In the genomic region with DNA sequence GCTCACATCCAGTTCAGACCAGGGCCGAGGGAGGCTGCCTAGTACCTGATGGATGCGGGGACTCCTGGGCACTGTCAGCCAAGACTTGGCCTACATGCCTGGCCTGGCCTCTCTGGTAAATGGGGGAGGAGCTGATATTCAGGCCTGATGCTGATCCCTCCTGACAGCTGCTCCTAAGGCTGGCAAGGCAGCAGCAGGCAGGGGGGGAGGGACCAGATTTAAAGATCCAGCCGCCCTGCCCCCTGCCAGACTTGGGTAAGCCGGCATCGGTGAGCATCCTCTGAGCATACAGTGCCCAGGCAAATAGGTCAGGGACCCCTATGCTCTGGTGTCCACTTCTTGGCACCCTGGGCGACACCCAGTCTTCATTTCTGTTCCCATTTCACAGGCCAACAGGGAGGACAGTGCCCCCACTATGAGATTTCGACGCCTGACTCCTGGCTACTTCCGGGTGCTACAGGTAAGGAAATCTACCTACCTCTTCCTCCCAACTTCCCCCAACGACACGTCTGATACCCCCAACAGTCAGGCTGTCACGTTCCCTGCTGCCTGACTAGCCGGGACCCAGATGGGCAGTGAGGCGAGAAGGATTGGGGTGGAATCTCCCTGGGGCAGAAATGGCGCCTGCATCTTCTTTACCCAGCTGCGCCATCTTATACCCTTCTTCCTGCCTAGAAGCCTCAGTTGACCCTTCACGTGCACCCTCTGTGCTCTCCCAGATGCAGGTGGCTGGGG, we compare ENCODE assay signal across 9 mouse cellular contexts. TPM values are rescaled to one million over a fixed set of nuclear protein-coding genes. Genes with fewer than 3 reads are reported as not detected.
DNase-seq lines count a peak whose midpoint lies in the region; ATAC-seq and TF ChIP-seq lines count a peak whose summit lies in the region.
"Had no signal": no experiment of that assay in that cellular context is flagged by ENCODE, and none has a peak within 500 bp of the region (broad histone marks: within the 10 kb centered on the region; RNA-seq: fewer than 3 reads in every experiment).

E130218I03Rik (plus strand) TSS at position 147 of the 735 bp plus-strand sequence.

- H3K4me3 ChIP-seq in lung, embryonic 15.5 days: peak within 1 kb of the TSS; percentile 80
- H3K4me3 ChIP-seq in forebrain, embryonic 10.5 days: peak within 1 kb of the TSS; percentile 97
- H3K4me3 ChIP-seq in limb, embryonic 14.5 days (replicated peaks; ENCODE audit: low read length): peak within 1 kb of the TSS; percentile 76

- DNase-seq in lung, postnatal 4 days: no peak
- DNase-seq in forebrain, embryonic 10.5 days (ENCODE audit: extremely low spot score, low spot score): no peak
- DNase-seq in limb, embryonic 14.5 days (ENCODE audit: low spot score): no peak
- peak; percentile 45 for DNase-seq in skeletal muscle tissue, adult 2 months (ENCODE audit: low read depth, low spot score)
- DNase-seq in urinary bladder, postnatal 36 days (ENCODE audit: low spot score in 2 of 2): no peak
- DNase-seq in left cerebral cortex, adult 8-10 months (ENCODE audit: low spot score in 2 of 2): no peak
- no peak for DNase-seq in adipocyte (ENCODE audit: low spot score)
- DNase-seq: adrenal gland, postnatal 14 days had no signal

- peak within 1 kb of the TSS; percentile 87 for H3K4me2 ChIP-seq in lung, embryonic 15.5 days
- H3K4me2 ChIP-seq in limb, embryonic 14.5 days (replicated peaks; ENCODE audit: low read depth, low read length, severe bottlenecking): peak within 1 kb of the TSS; percentile 94

- peaks cover 20% of the 10 kb centered on the region for H3K4me1 ChIP-seq in lung, embryonic 15.5 days
- peaks cover 52% of the 10 kb centered on the region for H3K4me1 ChIP-seq in forebrain, embryonic 10.5 days
- peaks cover 11% of the 10 kb centered on the region for H3K4me1 ChIP-seq in limb, embryonic 14.5 days (ENCODE audit: control insufficient read depth, insufficient read depth, low read length)

- H3K9me3 ChIP-seq in lung, embryonic 15.5 days: no peaks in the 10 kb centered on the region
- H3K9me3 ChIP-seq in forebrain, embryonic 10.5 days: no peaks in the 10 kb centered on the region
- H3K9me3 ChIP-seq in limb, embryonic 14.5 days (ENCODE audit: control insufficient read depth, low read length): no peaks in the 10 kb centered on the region

- WGBS in lung, embryonic 15.5 days: 89% methylated on average over 17 of the region's 17 CpGs
- WGBS in forebrain, embryonic 10.5 days: 90% methylated on average over 17 of the region's 17 CpGs
- 96% methylated on average over 17 of the region's 17 CpGs for WGBS in limb, embryonic 14.5 days

- no peaks in the 10 kb centered on the region for H3K36me3 ChIP-seq in lung, embryonic 15.5 days
- H3K36me3 ChIP-seq in forebrain, embryonic 10.5 days (replicated peaks): peaks cover 17% of the 10 kb centered on the region
- no peaks in the 10 kb centered on the region for H3K36me3 ChIP-seq in limb, embryonic 14.5 days (ENCODE audit: control insufficient read depth, insufficient read depth, low read length)

- H3K9ac ChIP-seq in lung, embryonic 15.5 days: no peak within 1 kb of the TSS
- H3K9ac ChIP-seq in limb, embryonic 14.5 days (ENCODE audit: low read depth, low read length, severe bottlenecking): no peak within 1 kb of the TSS

- peaks cover 31% of the 10 kb centered on the region; the same call in 1 of the 2 replicates for H3K27me3 ChIP-seq in lung, embryonic 15.5 days
- peaks cover 32% of the 10 kb centered on the region for H3K27me3 ChIP-seq in forebrain, embryonic 10.5 days (ENCODE audit: poor library complexity, severe bottlenecking)
- peaks cover 9% of the 10 kb centered on the region for H3K27me3 ChIP-seq in limb, embryonic 14.5 days (ENCODE audit: control insufficient read depth, insufficient read depth, low read length)

- H3K27ac ChIP-seq in lung, embryonic 15.5 days: no peak within 1 kb of the TSS
- no peak within 1 kb of the TSS for H3K27ac ChIP-seq in forebrain, embryonic 10.5 days
- no peak within 1 kb of the TSS for H3K27ac ChIP-seq in limb, embryonic 14.5 days (replicated peaks; ENCODE audit: low read depth, low read length)

- no peak for ATAC-seq in lung, embryonic 15.5 days (ENCODE audit: borderline replicate concordance, extremely low read depth, low FRiP score, low TSS enrichment)
- ATAC-seq in limb, embryonic 14.5 days (ENCODE audit: low FRiP score, low read depth): no peak

- TF ChIP-seq POLR2A in limb, embryonic 14.5 days (IDR thresholded peaks at IDR 0.05; ENCODE audit: borderline replicate concordance, extremely low read depth, insufficient read depth, insufficient read length): no peak

RNA-seq across cellular contexts. Expression of gene E130218I03Rik, which starts in this region (rescaled TPM):
- polyA plus RNA-seq in lung, embryonic 15.5 days (2015; fragmentation: Nextera tagmentation; extraction: Ambion mirVana): 0.45 and 0.52 TPM in 2 replicates
- 0.72 and 0.90 TPM in 2 replicates for polyA plus RNA-seq in forebrain, embryonic 10.5 days (2016; fragmentation: Nextera tagmentation; extraction: Ambion mirVana)
- polyA plus RNA-seq in limb, embryonic 14.5 days (2012; rRNA removed): 0.10 TPM in 1 of 2 replicates, not detected in the other
- polyA plus RNA-seq in limb, embryonic 14.5 days (2014; fragmentation: Nextera tagmentation; extraction: Ambion mirVana): 0.67 and 0.76 TPM in 2 replicates
- not detected for total RNA-seq in left cerebral cortex, adult 8-10 months (2022)
- total RNA-seq: adrenal gland, postnatal 14 days had no signal
